Mouse (Mus musculus): ENCODE data around the gene Olfr553. TPM values are rescaled to one million over a fixed set of nuclear protein-coding genes. Genes with fewer than 3 reads are reported as not detected.

The Olfr553 gene
- polyA plus RNA-seq (2012; ENCODE audit: low replicate concordance) = not detected in 2 replicates

GRCm38 (mm10) chr7:102618118-102618517, at the start of gene Olfr553:
TSS of gene Olfr553 (minus strand) at chr7:102618218.

GRCm38 (mm10) chr7:102664599-102664998, 46.6 kb upstream of the Olfr553 start, which contains the start of gene Olfr556:
TSS of gene Olfr556 (plus strand) at chr7:102664899.

GRCm38 (mm10) chr7:102658523-102658922, 40.5 kb upstream of the Olfr553 start, which contains the start of gene Olfr555:
TSS of gene Olfr555 (plus strand) at chr7:102658823.

GRCm38 (mm10) chr7:102638132-102638531, 20.1 kb upstream of the Olfr553 start, which contains the start of gene Olfr554:
TSS of gene Olfr554 (plus strand) at chr7:102638432.

GRCm38 (mm10) chr7:102597378-102598031, 20.5 kb downstream of the Olfr553 start, which contains the start of gene Olfr552:
TSS of gene Olfr552 (plus strand) at chr7:102597770.

GRCm38 (mm10) chr7:102591786-102592185, 26.2 kb downstream of the Olfr553 start, which contains the start of gene Olfr551:
TSS of gene Olfr551 (minus strand) at chr7:102591886.

GRCm38 (mm10) chr7:102571142-102571541, 46.9 kb downstream of the Olfr553 start, which contains the start of gene Olfr550:
TSS of gene Olfr550 (plus strand) at chr7:102571442.

GRCm38 (mm10) chr7:102564999-102565997, 52.7 kb downstream of the Olfr553 start, which contains the start of gene Trim21:
TSS of gene Trim21 (minus strand) at chr7:102565486.

Other genes with a start within 250 kb of the Olfr553 start
- 5.3 and 39.2 TPM in 2 replicates for gene Rrm1, start 176.5 kb downstream of the Olfr553 start, polyA plus RNA-seq (2012; ENCODE audit: low replicate concordance)
- gene Olfr543, start 136.5 kb downstream of the Olfr553 start, polyA plus RNA-seq (2012; ENCODE audit: low replicate concordance) = not detected in 2 replicates
- gene Olfr544, start 129.9 kb downstream of the Olfr553 start, polyA plus RNA-seq (2012; ENCODE audit: low replicate concordance) = not detected in 2 replicates
- not detected in 2 replicates for gene Olfr545, start 118.6 kb downstream of the Olfr553 start, polyA plus RNA-seq (2012; ENCODE audit: low replicate concordance)
- not detected in 2 replicates for gene Olfr547, start 83.5 kb downstream of the Olfr553 start, polyA plus RNA-seq (2012; ENCODE audit: low replicate concordance)
- gene Olfr548-ps1, start 77.3 kb downstream of the Olfr553 start, polyA plus RNA-seq (2012; ENCODE audit: low replicate concordance) = not detected in 2 replicates
- not detected in 2 replicates for gene Olfr549, start 68.3 kb downstream of the Olfr553 start, polyA plus RNA-seq (2012; ENCODE audit: low replicate concordance)
- 11.8 and 24.5 TPM in 2 replicates for gene Trim21, start 52.7 kb downstream of the Olfr553 start, polyA plus RNA-seq (2012; ENCODE audit: low replicate concordance)
- gene Olfr550, start 46.8 kb downstream of the Olfr553 start, polyA plus RNA-seq (2012; ENCODE audit: low replicate concordance) = not detected in 2 replicates
- gene Olfr551, start 26.3 kb downstream of the Olfr553 start, polyA plus RNA-seq (2012; ENCODE audit: low replicate concordance) = not detected in 2 replicates
- gene Olfr552, start 20.4 kb downstream of the Olfr553 start, polyA plus RNA-seq (2012; ENCODE audit: low replicate concordance) = not detected in 2 replicates
- gene Olfr554, start 20.2 kb upstream of the Olfr553 start, polyA plus RNA-seq (2012; ENCODE audit: low replicate concordance) = not detected in 2 replicates
- gene Olfr555, start 40.6 kb upstream of the Olfr553 start, polyA plus RNA-seq (2012; ENCODE audit: low replicate concordance) = not detected in 2 replicates
- not detected in 2 replicates for gene Olfr556, start 46.7 kb upstream of the Olfr553 start, polyA plus RNA-seq (2012; ENCODE audit: low replicate concordance)
- 5.2 and 5.8 TPM in 2 replicates for gene Trim68, start 69.1 kb upstream of the Olfr553 start, polyA plus RNA-seq (2012; ENCODE audit: low replicate concordance)
- gene Olfr557, start 77.7 kb upstream of the Olfr553 start, polyA plus RNA-seq (2012; ENCODE audit: low replicate concordance) = not detected in 2 replicates
- not detected in 2 replicates for gene Olfr558, start 84.0 kb upstream of the Olfr553 start, polyA plus RNA-seq (2012; ENCODE audit: low replicate concordance)
- gene Olfr33, start 100.9 kb upstream of the Olfr553 start, polyA plus RNA-seq (2012; ENCODE audit: low replicate concordance) = not detected in 2 replicates
- gene Olfr559, start 109.3 kb upstream of the Olfr553 start, polyA plus RNA-seq (2012; ENCODE audit: low replicate concordance) = not detected in 2 replicates
- gene Olfr560, start 141.1 kb upstream of the Olfr553 start, polyA plus RNA-seq (2012; ENCODE audit: low replicate concordance) = not detected in 2 replicates
- not detected in 2 replicates for gene Olfr78, start 141.3 kb upstream of the Olfr553 start, polyA plus RNA-seq (2012; ENCODE audit: low replicate concordance)
- not detected in 2 replicates for gene Olfr561, start 153.0 kb upstream of the Olfr553 start, polyA plus RNA-seq (2012; ENCODE audit: low replicate concordance)
- not detected in 2 replicates for gene Olfr564, start 185.3 kb upstream of the Olfr553 start, polyA plus RNA-seq (2012; ENCODE audit: low replicate concordance)
- not detected in 2 replicates for gene Olfr566, start 240.5 kb upstream of the Olfr553 start, polyA plus RNA-seq (2012; ENCODE audit: low replicate concordance)

All from hematopoietic multipotent progenitor cell, adult 10-12 weeks (in vitro differentiated cells).